Mouse (Mus musculus): ENCODE data around the gene Carmil1. TPM values are rescaled to one million over a fixed set of nuclear protein-coding genes. Genes with fewer than 3 reads are reported as not detected.

Gene Carmil1
- 10 to 100 TPM; 44.2 to 46.3 TPM for total RNA-seq (2021)
- long read RNA-seq, experiment 1, partial matches to known transcripts: 3 of 8 reads
- long read RNA-seq, experiment 1, other reads (novel, unspliced or antisense): 5 of 8 reads
- long read RNA-seq, experiment 2, partial matches to known transcripts: 0 of 6 reads
- long read RNA-seq, experiment 2, other reads (novel, unspliced or antisense): 6 of 6 reads

DNA sequence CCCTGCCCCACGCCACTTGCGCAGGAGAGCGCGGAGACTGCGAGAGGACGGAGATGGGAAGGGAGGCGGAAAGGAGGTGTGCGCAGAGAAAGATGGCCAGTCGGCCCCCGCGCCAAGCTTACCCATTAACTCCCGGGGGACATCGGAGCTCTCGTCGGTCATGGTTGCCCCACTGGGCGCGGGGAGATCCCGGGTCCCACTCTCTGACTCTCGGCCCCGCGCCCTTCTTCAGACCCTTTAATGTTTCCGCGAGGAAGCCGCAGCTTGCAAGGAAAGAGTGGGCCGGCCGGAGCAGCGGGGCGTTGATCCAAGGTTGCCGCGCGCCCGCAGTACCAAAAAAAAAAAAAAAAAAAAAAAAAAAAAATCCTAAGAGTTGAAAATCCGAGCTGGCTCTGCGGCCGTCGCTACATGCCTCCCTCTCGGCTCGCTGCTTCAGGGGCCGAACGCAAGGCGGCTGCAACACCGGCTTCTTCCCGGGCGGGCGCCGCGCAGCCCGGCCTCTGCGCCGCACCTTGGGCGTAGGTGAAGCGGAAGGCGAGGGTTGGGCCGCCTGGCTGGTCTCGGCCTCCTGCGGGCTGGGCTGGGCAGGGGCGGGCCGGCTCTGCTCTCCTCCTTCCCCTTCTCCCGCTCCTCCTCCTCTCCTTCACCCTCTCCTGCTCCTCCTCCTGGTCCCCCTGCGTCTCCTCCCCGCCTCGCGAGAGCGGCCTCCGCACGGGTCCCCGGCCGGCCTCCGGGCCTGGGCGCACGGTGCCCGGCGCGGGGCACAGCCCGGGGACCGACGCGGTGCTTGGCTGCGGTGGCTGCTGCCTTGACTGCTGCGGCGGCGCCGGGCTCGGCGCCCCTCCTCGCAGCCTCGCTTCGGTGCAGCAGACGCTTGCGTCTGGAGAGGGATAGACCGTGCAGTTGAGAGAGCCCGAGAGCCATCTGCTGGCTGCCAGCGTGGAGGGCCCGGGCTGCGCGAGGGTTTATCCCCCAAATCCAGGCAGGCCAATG is at the start of gene Carmil1:
Carmil1 (minus strand) TSS at position 357 of the 993 bp plus-strand sequence.
- intact Hi-C loops (cut with DNase I): loop anchor here (2.0 to 5.0 kb wide), 2 partner anchors 166 to 253 kb away; no protein-coding TSS in a partner anchor
- peak; percentile 86 to 88 for DNase-seq (ENCODE audit: low spot score in 2 of 2)

DNA sequence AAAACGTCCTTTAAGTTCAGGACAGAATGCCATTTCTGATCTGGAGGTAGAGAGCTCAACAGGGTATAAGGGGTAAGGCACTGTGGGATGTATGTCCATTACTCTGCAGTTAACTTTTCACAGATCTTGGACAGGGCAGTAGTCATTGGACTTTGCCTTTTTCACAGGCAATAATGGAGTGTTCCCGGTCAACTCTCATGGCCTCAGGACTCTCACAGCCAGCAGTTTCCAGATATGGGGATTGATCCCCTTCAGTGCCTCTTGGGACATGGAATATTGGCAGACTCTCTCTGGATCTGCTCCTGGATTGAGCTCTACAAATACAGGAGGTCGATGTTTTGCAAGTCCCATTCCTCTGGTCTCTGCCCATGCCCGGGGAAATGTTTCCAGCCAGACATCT is 49.5 kb upstream of the Carmil1 start:
- intact Hi-C loops (cut with DNase I): no loop called here
- no peak for DNase-seq (ENCODE audit: low spot score in 2 of 2)

DNA sequence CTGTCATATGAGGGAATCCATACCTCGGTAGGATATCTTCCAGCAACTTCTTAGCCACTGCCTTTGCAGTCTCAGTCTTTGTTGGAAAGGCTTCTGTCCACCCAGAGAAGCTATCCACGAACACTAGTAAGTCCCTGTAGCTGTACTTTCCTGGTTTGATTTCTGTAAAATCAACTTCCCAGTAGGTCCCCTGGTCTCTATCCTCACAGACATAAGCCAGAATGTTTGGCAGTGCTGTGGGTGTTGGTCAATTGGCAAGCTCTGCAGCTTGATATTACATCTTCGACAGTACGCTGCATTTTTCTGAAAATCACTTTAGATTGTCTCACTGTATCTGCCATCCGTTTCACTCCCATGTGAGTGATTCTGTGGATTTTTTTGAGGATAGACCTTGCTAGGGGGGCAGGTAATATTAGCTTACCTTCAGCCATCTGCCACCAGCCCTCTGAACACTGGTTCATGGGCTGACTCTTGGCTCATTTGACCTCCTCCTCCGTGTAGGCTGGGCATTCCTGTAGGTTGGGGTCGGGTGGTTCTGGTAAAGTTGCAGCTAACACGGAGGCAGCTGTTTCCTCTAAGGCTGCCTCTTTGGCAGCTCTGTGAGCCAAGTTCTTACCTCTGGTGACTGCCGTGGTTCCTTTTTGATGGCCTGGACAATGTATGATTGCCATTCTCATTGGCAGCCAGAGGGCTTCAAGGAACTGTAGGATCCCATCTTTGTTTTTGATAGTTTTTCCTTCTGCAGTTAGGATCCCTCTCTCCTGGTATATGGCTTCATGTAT is 47.6 kb upstream of the Carmil1 start:
- intact Hi-C loops (cut with DNase I): no loop called here
- no peak for DNase-seq (ENCODE audit: low spot score in 2 of 2)

DNA sequence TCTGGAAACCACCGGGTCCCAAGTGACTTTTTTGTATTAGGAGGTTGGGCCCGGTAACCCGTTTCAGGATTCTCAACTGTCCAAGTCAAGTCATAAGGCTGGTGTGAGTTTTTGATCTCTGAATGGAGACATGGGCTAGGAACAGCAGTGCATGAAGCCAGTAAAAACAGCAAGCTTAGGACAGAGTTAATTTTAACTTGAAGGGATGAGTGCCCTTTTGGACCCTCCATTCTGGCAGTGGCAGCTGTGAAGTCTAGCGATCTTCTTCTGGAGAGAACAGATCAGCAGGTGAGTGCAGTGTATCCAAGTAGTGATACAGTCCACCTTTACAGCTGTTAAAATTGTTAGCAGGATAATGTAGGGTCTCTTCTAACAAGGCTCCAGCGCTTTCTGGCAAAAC is 46.6 kb upstream of the Carmil1 start, which contains the start of gene Cmah:
Cmah (plus strand) TSS at position 204 of the 400 bp plus-strand sequence.
- intact Hi-C loops (cut with DNase I): no loop called here
- DNase-seq (ENCODE audit: low spot score in 2 of 2): no peak

DNA sequence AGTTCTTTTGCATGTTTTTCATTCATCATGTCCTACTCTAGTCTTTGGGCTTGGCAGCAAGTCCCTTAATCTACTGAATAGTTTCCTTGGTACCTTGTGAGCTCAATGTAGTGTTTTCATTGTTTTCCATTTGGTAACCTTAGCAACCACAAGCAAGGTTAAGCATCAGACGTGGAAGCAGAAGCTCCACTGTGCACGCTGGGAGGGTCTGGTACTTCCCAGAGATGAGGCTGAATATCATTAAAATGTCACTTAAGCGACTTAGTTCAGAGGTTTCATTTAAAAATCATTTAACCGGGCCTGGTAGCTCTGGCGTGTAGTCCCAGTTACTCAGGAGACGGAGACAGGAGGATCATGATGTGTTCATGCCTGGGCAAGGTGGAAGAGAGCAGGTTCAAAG is 40.7 kb upstream of the Carmil1 start:
- no peak for DNase-seq (ENCODE audit: low spot score in 2 of 2)
- intact Hi-C loops (cut with DNase I): no loop called here

DNA sequence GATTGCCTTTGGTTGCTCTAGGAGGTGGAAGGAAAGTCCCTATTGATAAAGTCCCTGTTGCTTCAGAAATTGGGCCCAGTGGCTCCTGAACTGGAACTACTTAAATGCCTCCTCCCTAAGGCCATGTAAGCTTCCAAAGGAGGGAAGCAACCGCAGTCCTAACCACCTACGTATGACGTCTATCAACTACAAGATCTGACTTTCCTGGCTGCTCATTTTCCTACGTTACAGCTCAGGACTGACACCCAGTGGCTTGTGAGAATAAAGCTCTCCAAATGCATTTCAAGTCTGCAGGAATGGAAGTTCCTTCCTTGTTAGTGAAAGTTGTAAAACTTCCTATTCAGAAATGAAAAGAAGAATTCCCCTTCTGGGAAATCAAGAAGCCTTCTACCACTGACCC is 38.0 kb upstream of the Carmil1 start:
- intact Hi-C loops (cut with DNase I): loop anchor here (2.0 kb wide), 1 partner anchor 522 kb away; no protein-coding TSS in a partner anchor
- DNase-seq (ENCODE audit: low spot score in 2 of 2): peak; percentile 24 to 61

DNA sequence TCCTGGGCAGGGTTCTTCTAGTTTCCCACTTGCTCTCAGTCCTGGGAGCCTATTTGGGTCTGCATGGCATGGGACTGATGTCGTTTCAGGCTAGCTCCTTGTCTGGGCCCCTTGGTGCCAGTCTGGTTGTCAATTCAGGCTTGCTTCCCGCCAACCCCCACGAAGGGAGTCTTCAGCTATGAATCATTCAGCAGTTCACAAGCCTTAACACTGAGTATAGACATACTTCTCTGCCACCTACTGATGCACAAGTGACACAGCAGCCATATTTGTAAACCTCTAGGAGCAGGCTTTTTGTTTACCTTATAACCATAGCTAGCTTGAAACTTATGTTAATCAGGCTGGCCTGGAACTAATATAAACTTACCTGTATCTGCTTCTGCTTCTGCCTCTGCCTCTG is 36.0 kb upstream of the Carmil1 start:
- DNase-seq (ENCODE audit: low spot score in 2 of 2): peak in 1 of 2 experiments; percentile 24
- intact Hi-C loops (cut with DNase I): no loop called here

DNA sequence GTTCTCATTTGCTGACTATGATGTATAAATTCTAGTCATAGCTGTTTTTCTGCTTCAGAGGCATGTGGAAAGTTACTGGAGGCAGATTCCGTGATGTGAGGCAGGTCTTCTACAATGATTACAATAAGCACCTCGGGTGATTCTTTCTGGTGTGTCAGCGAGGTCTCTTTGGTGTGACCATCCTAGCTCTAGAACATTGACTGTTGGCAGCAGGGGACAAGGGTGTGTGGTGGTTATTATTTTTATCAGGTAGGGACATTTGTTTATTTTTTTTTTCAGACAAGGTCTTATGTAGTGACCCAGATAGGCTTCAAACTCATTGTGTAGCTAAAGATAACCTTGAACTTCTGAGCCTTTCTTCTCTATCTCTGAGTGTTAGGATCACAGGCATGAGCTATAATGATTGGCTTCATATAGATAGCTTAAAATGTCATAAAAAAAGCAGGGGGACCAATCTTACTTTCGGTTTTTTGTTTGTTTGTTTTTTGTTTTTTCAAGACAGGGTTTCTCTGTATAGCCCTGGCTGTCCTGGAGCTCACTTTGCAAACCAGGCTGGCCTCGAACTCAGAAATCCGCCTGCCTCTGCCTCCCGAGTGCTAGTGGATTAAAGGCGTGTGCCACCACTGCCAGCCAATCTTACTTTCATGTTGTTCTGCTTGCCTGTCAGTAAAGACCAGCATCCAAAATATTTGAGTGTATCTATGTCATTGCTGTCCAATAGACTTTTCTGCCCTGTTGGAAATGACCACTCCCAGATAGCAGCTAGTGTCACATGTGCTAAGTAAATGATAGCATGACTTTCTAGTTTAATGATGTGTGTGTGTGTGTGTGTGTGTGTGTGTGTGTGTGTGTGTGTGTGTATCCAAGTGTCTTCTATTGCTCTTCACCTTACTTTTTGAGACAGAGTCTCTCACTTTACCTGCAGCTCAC is 30.7 kb upstream of the Carmil1 start:
- DNase-seq (ENCODE audit: low spot score in 2 of 2): no peak
- intact Hi-C loops (cut with DNase I): no loop called here

DNA sequence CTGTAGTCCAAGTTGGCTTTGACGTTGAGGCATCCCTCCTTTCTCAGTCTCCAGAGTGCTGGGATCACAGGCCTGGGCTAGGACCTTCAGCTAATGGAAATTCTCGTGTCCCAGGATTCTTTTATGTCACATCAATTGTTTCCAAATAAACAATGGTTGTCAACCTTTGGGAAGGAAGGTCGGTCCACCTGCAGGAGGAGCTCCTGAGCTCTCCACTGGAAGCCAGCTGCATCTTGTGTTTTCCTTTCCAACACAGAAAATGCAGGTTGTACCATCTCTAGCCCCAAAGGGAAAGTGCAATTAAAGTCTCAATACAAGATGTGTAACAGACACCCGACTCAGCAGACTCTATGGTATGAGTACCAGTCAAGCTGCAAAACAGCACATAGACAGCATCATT is 25.7 kb upstream of the Carmil1 start:
- intact Hi-C loops (cut with DNase I): no loop called here
- no peak for DNase-seq (ENCODE audit: low spot score in 2 of 2)

DNA sequence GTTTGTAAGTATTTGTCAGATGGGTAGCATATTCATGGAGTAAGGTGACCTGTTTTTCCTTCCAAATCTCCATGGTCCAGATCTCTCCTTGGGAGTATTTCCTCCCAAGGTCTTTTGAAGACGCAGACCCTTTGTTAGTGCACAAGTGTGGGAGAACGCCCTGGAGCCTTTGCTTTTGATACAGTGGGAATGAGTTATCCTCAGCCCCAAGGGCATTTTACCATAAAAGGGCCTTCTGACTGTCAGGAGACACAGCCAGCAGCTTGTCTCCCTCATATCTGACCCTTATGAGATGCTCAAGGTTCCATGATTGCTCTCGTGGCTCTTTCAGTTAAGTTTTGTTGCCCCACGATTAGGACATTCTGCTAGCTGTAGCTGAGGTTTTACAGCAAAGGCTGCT is 24.9 kb upstream of the Carmil1 start:
- no peak for DNase-seq (ENCODE audit: low spot score in 2 of 2)
- intact Hi-C loops (cut with DNase I): no loop called here

DNA sequence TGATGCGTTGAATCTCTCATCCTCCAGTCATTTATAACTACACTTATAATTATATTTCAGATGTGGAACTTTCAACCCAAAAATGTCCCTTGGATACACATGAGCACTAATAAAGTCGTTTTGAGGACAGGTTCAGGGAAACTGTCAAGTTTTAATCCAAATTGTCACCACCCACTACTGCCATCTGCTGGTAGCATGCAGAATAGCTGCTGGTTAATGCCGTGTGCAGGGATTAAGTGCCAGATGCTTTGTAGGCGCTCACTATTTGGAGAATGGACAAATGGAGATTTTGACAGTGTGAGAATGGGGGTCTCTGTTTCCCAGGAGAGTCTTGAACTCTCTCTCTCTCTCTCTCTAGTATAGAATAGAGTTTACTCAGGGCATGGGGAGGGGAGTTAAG is 16.7 kb upstream of the Carmil1 start:
- intact Hi-C loops (cut with DNase I): loop anchor here (5.0 kb wide), 1 partner anchor 465 kb away; no protein-coding TSS in a partner anchor
- DNase-seq (ENCODE audit: low spot score in 2 of 2): peak; percentile 35 to 43

DNA sequence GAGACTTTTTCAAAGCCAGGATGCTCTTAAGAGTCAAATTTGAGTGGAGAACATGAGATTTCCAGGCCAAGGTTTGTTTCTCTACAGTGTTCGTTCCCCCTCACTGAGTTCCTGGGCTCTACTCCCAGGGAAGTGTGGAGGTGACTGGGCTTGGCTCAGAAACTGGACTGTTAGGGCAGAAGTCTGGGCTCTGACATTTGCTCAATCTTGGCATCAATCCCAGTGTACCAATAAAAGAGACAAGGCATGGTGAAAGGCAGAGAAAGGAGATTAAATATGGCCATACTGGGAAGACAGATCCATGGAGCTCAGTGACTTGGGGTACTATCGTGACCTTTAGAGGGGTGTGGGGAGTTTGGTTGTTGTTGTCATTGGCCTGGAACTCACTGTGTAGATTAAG is 6.8 kb upstream of the Carmil1 start:
- intact Hi-C loops (cut with DNase I): no loop called here
- DNase-seq (ENCODE audit: low spot score in 2 of 2): no peak

DNA sequence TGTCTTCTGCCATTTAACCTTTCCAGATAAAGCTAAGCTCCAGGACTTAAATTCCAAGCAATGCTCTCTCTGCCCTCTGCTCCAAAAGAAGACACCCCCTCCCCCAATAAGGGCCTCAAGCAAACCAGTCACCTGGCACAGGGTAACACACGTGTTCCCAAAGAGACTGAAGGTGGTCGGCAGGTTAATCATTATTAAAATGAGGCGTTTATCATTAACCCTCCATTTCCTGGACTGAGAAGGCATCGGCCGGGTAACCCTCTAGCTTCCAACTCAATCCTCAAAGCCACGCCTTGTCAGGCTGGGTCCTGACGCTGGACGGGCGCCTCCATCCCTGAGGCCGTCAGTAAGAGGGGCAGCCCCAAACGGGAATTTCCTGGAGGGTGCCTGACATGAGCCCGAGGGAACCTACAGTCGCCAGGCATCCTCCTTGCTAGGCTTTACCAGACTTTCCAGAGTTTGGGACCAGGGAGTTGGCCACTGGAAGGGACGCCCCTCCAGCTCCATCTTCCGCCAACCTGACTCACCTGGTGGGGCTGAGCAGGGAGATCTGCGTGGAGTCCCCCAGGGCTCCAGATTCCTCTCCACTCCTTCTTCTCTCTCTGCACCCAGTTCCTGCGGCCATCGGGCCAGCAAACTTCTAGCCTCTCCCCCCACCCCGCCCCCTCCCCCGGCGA is 695 bp downstream of the Carmil1 start:
- intact Hi-C loops (cut with DNase I): loop anchor here (2.0 to 5.0 kb wide), 2 partner anchors 165 to 253 kb away; no protein-coding TSS in a partner anchor
- no peak for DNase-seq (ENCODE audit: low spot score in 2 of 2)

DNA sequence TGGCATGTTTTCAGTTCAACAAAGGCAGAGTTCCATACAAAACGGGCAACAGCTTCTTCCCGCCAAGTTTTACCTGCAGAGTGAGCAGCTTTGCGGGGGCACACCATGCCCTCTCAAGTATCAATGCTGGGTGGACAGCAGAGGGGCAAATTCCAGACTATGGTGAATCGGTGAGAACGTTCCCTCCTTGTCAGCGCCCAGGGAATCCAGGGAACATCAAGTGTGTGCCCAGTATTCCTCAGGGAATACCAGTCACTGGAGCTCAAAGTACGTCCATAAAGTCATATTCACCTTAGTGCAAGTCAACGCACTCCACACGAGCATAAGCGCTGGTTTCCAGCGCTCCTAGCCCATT is 1.2 kb downstream of the Carmil1 start:
- intact Hi-C loops (cut with DNase I): no loop called here
- no peak for DNase-seq (ENCODE audit: low spot score in 2 of 2)

DNA sequence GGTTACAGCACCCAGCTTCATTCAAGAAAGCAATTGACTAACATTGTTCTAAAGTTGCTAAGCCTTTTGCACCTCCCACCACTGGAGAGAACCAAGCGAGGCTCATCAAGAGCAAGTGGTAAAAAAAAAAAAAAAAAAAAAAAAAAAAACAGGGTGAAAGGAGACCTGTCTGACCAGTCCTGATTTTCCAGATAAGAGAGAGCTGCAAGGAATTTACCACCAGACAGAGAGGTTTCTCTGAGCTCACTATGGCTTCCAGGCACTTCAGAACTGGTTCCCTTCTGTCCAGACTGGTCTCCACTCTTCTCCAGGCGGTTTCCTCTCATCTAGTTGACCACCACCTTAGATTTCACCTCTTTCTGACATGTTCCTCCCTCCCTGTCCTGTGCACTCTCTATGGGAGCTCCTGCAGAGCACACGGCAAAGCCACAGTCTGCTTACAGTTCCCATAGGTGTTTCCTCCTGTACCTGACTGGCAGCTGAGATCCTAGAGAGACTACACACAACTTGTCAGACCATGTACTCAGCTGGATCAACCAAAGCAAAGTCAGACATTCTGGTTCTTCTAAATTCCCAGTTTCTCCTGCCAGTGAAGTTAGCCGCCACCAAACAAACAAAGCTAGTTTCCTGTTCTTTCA is 7.7 kb downstream of the Carmil1 start:
- intact Hi-C loops (cut with DNase I): no loop called here
- DNase-seq (ENCODE audit: low spot score in 2 of 2): no peak

DNA sequence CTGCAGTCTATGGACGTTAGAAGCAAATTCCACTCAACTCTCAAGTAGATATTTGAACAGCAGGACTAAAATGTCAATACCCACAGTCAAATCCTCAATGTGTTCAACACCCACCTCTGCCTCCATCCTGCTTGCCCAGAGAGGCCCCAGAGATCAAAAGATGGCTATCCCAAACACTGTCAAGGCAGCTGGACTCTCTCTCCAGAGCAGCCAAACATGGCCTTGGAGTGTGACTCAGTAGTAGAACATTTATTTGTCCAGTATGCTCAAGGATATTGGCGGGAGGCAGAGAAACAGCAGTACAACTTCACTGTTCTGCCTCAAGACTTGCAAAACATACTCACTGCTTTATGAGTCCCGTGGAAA is 11.5 kb downstream of the Carmil1 start:
- DNase-seq (ENCODE audit: low spot score in 2 of 2): no peak
- intact Hi-C loops (cut with DNase I): no loop called here

DNA sequence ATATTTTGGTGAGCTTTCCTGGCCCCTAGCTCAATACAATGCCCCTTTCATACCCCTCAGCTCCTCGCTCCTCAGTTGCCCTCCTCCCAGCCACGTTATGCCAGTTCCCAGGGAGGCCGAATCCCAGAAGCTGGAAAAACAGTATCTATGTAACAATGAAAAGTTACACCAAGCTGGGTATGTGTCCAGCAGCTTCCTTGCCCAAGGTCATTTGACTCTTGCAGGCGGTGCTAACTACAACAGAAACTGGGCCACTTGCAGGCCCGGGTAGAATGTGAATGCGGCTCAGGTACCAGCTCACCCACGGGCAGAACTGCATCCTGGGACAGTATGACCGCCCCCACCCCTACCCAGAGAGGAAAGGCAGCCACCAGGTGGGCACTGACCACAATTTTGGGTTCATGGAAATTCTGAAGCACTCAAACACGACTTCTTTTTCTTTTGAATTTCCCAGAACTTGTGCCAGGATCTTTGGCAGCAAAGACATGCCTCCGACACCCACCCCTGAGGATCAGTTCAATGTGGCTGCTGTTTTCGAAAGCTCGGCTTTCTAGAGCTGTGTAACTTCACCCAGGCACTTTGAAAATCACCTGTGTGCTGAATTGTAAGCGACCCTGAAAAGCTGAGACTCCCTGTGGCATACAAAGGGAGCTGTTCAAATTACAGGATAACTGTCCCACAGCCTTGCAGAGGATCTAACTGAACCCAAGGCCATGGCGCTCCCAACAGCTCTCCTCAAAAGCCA is 12.1 kb downstream of the Carmil1 start:
- intact Hi-C loops (cut with DNase I): no loop called here
- no peak for DNase-seq (ENCODE audit: low spot score in 2 of 2)

All from left cerebral cortex, postnatal 14 days (tissue).